Mouse (Mus musculus): ENCODE data around the gene Rps18. TPM values are rescaled to one million over a fixed set of nuclear protein-coding genes. Genes with fewer than 3 reads are reported as not detected.
"Not testable (repeated sequence)": the region's sequence is repeated elsewhere in the genome, so short reads cannot be mapped to it uniquely, and the experiment has no call there.

Gene Rps18
- polyA plus RNA-seq, 1 experiment from 2014 or later, result 701 TPM

DNA sequence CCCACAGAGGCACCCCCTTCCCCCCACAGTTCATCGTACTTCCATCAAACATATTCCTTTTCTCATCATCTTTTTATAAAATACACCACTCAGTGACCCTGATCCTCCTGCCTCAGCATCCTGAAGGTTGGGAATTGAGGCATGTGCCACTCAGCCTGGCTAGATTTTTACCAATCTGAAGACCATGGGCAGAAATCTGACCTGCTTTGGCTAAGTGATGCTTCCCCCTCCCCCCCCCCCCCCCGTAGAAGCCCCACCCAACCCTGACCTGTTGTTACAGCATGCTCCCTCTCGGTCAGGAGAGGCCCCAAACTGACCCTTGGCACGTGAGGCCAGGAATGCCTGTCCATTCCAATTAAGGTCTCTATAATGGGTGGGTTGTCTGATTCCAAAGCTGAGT is 51.0 kb downstream of the Rps18 start, which contains the start of gene Platr17:
Gene Platr17, plus strand, starts transcription at position 301 of the 400 bp plus-strand sequence.
- H3K9ac ChIP-seq; H3K9me3 ChIP-seq; ATAC-seq (ENCODE audit: low FRiP score, low read depth); H3K36me3 ChIP-seq; H3K4me2 ChIP-seq; H3K27me3 ChIP-seq; H3K27ac ChIP-seq (replicated peaks); H3K4me1 ChIP-seq (replicated peaks); H3K4me3 ChIP-seq: not testable (repeated sequence)
- WGBS, result 10% methylated on average over 3 of the region's 4 CpGs

DNA sequence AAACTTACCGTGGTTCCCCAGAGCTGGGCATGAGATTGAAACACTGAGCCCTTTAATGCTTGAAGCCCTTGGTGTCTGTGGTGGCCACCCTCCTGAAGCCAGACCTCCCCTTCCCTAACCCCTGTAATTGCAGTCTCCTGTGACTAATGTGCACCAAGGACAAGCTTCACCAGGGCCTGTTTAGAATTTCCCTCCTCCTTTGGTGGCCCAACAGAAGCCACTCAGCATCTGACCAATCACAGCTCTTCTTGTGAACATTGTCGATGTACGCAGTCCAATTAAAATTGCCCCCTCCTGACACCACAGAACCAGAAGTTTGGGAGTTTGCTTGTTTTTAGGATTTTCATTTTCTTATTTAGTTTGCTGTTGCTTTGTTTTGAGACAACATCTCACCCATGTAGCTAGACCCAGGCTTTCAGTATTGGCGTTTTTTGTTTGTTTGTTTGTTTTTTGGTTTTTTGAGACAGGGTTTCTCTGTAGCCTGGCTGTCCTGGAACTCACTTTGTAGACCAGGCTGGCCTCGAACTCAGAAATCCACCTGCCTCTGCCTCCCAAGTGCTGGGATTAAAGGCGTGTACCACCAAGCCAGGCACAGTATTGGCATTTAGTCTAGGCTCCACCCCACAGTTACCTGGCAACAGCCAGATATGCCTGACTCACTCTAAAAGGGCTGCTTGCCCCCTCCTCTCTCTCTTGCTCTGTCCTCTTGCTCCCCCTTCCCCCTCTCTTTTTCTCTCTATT is 51.7 kb downstream of the Rps18 start:
- not testable (repeated sequence) for ATAC-seq (ENCODE audit: low FRiP score, low read depth); H3K27ac ChIP-seq (replicated peaks); H3K27me3 ChIP-seq; H3K4me1 ChIP-seq (replicated peaks); H3K36me3 ChIP-seq; H3K9ac ChIP-seq; H3K4me3 ChIP-seq; H3K4me2 ChIP-seq; H3K9me3 ChIP-seq
- WGBS, result 73% methylated on average over 6 of the region's 6 CpGs

DNA sequence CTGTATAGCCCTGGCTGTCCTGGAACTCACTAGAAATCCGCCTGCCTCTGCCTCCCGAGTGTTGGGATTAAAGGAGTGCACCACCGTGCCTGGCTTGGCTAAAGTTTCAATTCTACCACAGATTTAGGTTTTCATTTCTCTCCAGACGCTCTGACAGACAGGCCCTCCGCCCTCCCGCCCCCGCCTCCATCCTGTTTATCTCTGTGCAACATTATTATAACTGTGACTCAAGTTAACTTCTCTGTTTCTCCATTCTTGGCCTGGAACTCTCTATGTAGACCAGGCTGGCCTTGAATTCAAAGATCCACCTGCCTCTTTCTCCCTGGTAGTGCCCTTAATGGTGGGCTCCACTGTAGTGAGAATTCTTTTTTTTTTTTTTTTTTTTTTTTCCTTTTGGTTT is 53.3 kb downstream of the Rps18 start:
- Histone ChIP-seq H3K27ac (replicated peaks) (no peak overlapping the region), H3K9me3 (no peaks in the 10 kb centered on the region), H3K36me3 (no peaks in the 10 kb centered on the region), H3K27me3 (no peaks in the 10 kb centered on the region), H3K4me1 (replicated peaks) (no peaks in the 10 kb centered on the region; the same call in 1 of the 2 replicates), H3K9ac (no peak overlapping the region), H3K4me3 (no peak overlapping the region), H3K4me2 (no peak overlapping the region)
- ATAC-seq (ENCODE audit: low FRiP score, low read depth), result no peak
- 85% methylated on average over 7 of the region's 7 CpGs for WGBS

DNA sequence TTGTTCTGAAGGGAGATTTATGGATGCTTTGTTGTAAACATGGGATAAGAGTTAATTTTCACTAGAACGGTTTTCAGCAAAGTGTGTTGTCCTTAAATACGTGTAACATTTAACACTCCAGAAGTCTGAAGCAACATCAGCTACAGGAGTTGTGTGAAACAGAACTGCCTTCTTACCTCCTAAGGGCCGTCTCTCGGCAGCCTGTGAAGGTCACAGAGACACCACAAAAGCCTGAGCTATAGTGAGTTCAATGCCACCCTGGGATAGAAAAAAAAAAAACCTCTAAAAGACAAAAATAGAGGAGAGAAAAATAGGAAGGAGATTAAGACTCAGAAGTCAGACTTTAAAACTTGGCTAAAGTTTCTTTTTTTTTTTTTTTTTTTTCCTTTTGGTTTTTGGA is 53.7 kb downstream of the Rps18 start:
- no peak overlapping the region for H3K4me3 ChIP-seq
- H3K9me3 ChIP-seq, result no peaks in the 10 kb centered on the region
- H3K27me3 ChIP-seq, result no peaks in the 10 kb centered on the region
- 76% methylated on average over 4 of the region's 4 CpGs for WGBS
- H3K9ac ChIP-seq, result no peak overlapping the region
- no peak overlapping the region for H3K4me2 ChIP-seq
- H3K36me3 ChIP-seq, result no peaks in the 10 kb centered on the region
- H3K27ac ChIP-seq (replicated peaks), result no peak overlapping the region
- ATAC-seq (ENCODE audit: low FRiP score, low read depth), result no peak
- no peaks in the 10 kb centered on the region for H3K4me1 ChIP-seq (replicated peaks)

Other genes with a start within 250 kb of the Rps18 start
- gene March2, start 237.3 kb downstream of the Rps18 start, polyA plus RNA-seq (2015; fragmentation: Nextera tagmentation; extraction: Ambion mirVana), result 84.6 and 86.7 TPM in 2 replicates
- gene Rab11b, start 195.5 kb downstream of the Rps18 start, polyA plus RNA-seq (2015; fragmentation: Nextera tagmentation; extraction: Ambion mirVana), result 590 and 595 TPM in 2 replicates
- gene Angptl4, start 174.2 kb downstream of the Rps18 start, polyA plus RNA-seq (2015; fragmentation: Nextera tagmentation; extraction: Ambion mirVana), result 23.2 and 23.9 TPM in 2 replicates
- gene Kank3, start 145.5 kb downstream of the Rps18 start, polyA plus RNA-seq (2015; fragmentation: Nextera tagmentation; extraction: Ambion mirVana), result 50.4 and 57.1 TPM in 2 replicates
- gene Rps28, start 131.4 kb downstream of the Rps18 start, polyA plus RNA-seq (2015; fragmentation: Nextera tagmentation; extraction: Ambion mirVana), result 474 and 594 TPM in 2 replicates
- gene Ndufa7, start 131.4 kb downstream of the Rps18 start, polyA plus RNA-seq (2015; fragmentation: Nextera tagmentation; extraction: Ambion mirVana), result 496 and 540 TPM in 2 replicates
- gene Cd320, start 112.9 kb downstream of the Rps18 start, polyA plus RNA-seq (2015; fragmentation: Nextera tagmentation; extraction: Ambion mirVana), result 54.7 and 55.3 TPM in 2 replicates
- gene Gm7029, start 82.2 kb downstream of the Rps18 start, polyA plus RNA-seq (2015; fragmentation: Nextera tagmentation; extraction: Ambion mirVana), result not detected in 2 replicates
- 2.2 and 2.7 TPM in 2 replicates for gene Kifc1, start 65.3 kb downstream of the Rps18 start, polyA plus RNA-seq (2015; fragmentation: Nextera tagmentation; extraction: Ambion mirVana)
- 0.26 TPM in 1 of 2 replicates, not detected in the other for gene Platr17, start 50.9 kb downstream of the Rps18 start, polyA plus RNA-seq (2015; fragmentation: Nextera tagmentation; extraction: Ambion mirVana)
- gene Daxx, start 46.6 kb downstream of the Rps18 start, polyA plus RNA-seq (2015; fragmentation: Nextera tagmentation; extraction: Ambion mirVana), result 50.3 and 55.9 TPM in 2 replicates
- gene Tapbp, start 40.1 kb downstream of the Rps18 start, polyA plus RNA-seq (2015; fragmentation: Nextera tagmentation; extraction: Ambion mirVana), result 30.5 and 33.2 TPM in 2 replicates
- gene Zbtb22, start 40.1 kb downstream of the Rps18 start, polyA plus RNA-seq (2015; fragmentation: Nextera tagmentation; extraction: Ambion mirVana), result 17.1 TPM in 2 replicates
- gene Rgl2, start 26.5 kb downstream of the Rps18 start, polyA plus RNA-seq (2015; fragmentation: Nextera tagmentation; extraction: Ambion mirVana), result 55.1 and 60.1 TPM in 2 replicates
- gene Pfdn6, start 15.7 kb downstream of the Rps18 start, polyA plus RNA-seq (2015; fragmentation: Nextera tagmentation; extraction: Ambion mirVana), result 172 and 185 TPM in 2 replicates
- 24.3 and 26.5 TPM in 2 replicates for gene Wdr46, start 15.3 kb downstream of the Rps18 start, polyA plus RNA-seq (2015; fragmentation: Nextera tagmentation; extraction: Ambion mirVana)
- 12.8 and 14.1 TPM in 2 replicates for gene B3galt4, start 4.5 kb downstream of the Rps18 start, polyA plus RNA-seq (2015; fragmentation: Nextera tagmentation; extraction: Ambion mirVana)
- gene Vps52, start 189 bp downstream of the Rps18 start, polyA plus RNA-seq (2015; fragmentation: Nextera tagmentation; extraction: Ambion mirVana), result 74.8 and 76.6 TPM in 2 replicates
- 19.5 and 25.2 TPM in 2 replicates for gene H2-K1, start 44.3 kb upstream of the Rps18 start, polyA plus RNA-seq (2015; fragmentation: Nextera tagmentation; extraction: Ambion mirVana)
- 22.1 and 24.9 TPM in 2 replicates for gene Ring1, start 68.7 kb upstream of the Rps18 start, polyA plus RNA-seq (2015; fragmentation: Nextera tagmentation; extraction: Ambion mirVana)
- gene H2-Ke6, start 72.1 kb upstream of the Rps18 start, polyA plus RNA-seq (2015; fragmentation: Nextera tagmentation; extraction: Ambion mirVana), result 64.8 and 71.9 TPM in 2 replicates
- gene Slc39a7, start 75.7 kb upstream of the Rps18 start, polyA plus RNA-seq (2015; fragmentation: Nextera tagmentation; extraction: Ambion mirVana), result 166 and 176 TPM in 2 replicates
- gene Rxrb, start 75.8 kb upstream of the Rps18 start, polyA plus RNA-seq (2015; fragmentation: Nextera tagmentation; extraction: Ambion mirVana), result 57.8 and 61.1 TPM in 2 replicates
- 4.5 and 5.4 TPM in 2 replicates for gene Col11a2, start 83.4 kb upstream of the Rps18 start, polyA plus RNA-seq (2015; fragmentation: Nextera tagmentation; extraction: Ambion mirVana)
- 0.14 TPM in 1 of 2 replicates, not detected in the other for gene H2-Oa, start 136.3 kb upstream of the Rps18 start, polyA plus RNA-seq (2015; fragmentation: Nextera tagmentation; extraction: Ambion mirVana)
- gene H2-DMa, start 163.5 kb upstream of the Rps18 start, polyA plus RNA-seq (2015; fragmentation: Nextera tagmentation; extraction: Ambion mirVana), result 19.4 and 19.8 TPM in 2 replicates
- gene Brd2, start 166.6 kb upstream of the Rps18 start, polyA plus RNA-seq (2015; fragmentation: Nextera tagmentation; extraction: Ambion mirVana), result 122 and 144 TPM in 2 replicates
- gene H2-DMb2, start 187.3 kb upstream of the Rps18 start, polyA plus RNA-seq (2015; fragmentation: Nextera tagmentation; extraction: Ambion mirVana), result 0.20 and 0.38 TPM in 2 replicates
- gene H2-DMb1, start 197.1 kb upstream of the Rps18 start, polyA plus RNA-seq (2015; fragmentation: Nextera tagmentation; extraction: Ambion mirVana), result 0.79 and 1.1 TPM in 2 replicates
- gene Tap1, start 231.6 kb upstream of the Rps18 start, polyA plus RNA-seq (2015; fragmentation: Nextera tagmentation; extraction: Ambion mirVana), result 3.0 and 3.7 TPM in 2 replicates
- gene Psmb9, start 231.8 kb upstream of the Rps18 start, polyA plus RNA-seq (2015; fragmentation: Nextera tagmentation; extraction: Ambion mirVana), result 1.4 and 2.4 TPM in 2 replicates
- gene Psmb8, start 241.7 kb upstream of the Rps18 start, polyA plus RNA-seq (2015; fragmentation: Nextera tagmentation; extraction: Ambion mirVana), result 3.3 and 5.7 TPM in 2 replicates
- gene Tap2, start 247.5 kb upstream of the Rps18 start, polyA plus RNA-seq (2015; fragmentation: Nextera tagmentation; extraction: Ambion mirVana), result 2.2 and 2.3 TPM in 2 replicates

Measured in hindbrain, embryonic 15.5 days (tissue).